9 mouse cellular contexts compared by ENCODE assay signal in genomic region chr9:61309768-61310493, GRCm38 (mm10).
DNase-seq lines count a peak whose midpoint lies in the region; ATAC-seq lines count a peak whose summit lies in the region.
"Had no signal": no experiment of that assay in that cellular context is flagged by ENCODE, and none has a peak within 500 bp of the region (broad histone marks: within the 10 kb centered on the region; RNA-seq: fewer than 3 reads in every experiment).

No protein-coding gene starts in this region.

- H3K27ac ChIP-seq in hindbrain, embryonic 10.5 days: no peak overlapping the region
- H3K27ac ChIP-seq: heart, embryonic 13.5 days; liver, embryonic 13.5 days had no signal

- 86% methylated on average over 8 of the region's 8 CpGs for WGBS in hindbrain, embryonic 10.5 days

- H3K4me1 ChIP-seq in hindbrain, embryonic 10.5 days (replicated peaks): peaks cover 47% of the 10 kb centered on the region

- no peak for ATAC-seq in activated CD4-positive, CD25-positive, alpha-beta regulatory T cell, adult 4 months

- no peak overlapping the region for H3K4me3 ChIP-seq in hindbrain, embryonic 10.5 days
- H3K4me3 ChIP-seq: heart, embryonic 13.5 days; liver, embryonic 13.5 days had no signal

- no peaks in the 10 kb centered on the region for H3K36me3 ChIP-seq in hindbrain, embryonic 10.5 days
- H3K36me3 ChIP-seq: heart, embryonic 13.5 days; liver, embryonic 13.5 days had no signal

- H3K9me3 ChIP-seq in hindbrain, embryonic 10.5 days: no peaks in the 10 kb centered on the region
- H3K9me3 ChIP-seq: heart, embryonic 13.5 days; liver, embryonic 13.5 days had no signal

- DNase-seq in layer of hippocampus, adult 9-11 months: peak; percentile 30
- no peak for DNase-seq in layer of hippocampus, adult 11-12 months (ENCODE audit: low spot score)
- DNase-seq in MEL-GATA-1-ER (ENCODE audit: extremely low read depth, low read depth): peak; percentile 56
- DNase-seq in adrenal gland, postnatal 25 days: peak; percentile 45
- peak; percentile 30 for DNase-seq in lung, postnatal 10 days
- no peak for DNase-seq in hindbrain, embryonic 10.5 days (ENCODE audit: low spot score)

- peaks cover 69% of the 10 kb centered on the region for H3K27me3 ChIP-seq in hindbrain, embryonic 10.5 days (ENCODE audit: insufficient read depth, poor library complexity, severe bottlenecking)

Comparison
In these comparisons a context has a peak if more than half of its experiments do, and no peak if none do; other contexts are left out.
1. DNase-seq: peak in layer of hippocampus, adult 9-11 months (single experiment), MEL-GATA-1-ER (single experiment), adrenal gland, postnatal 25 days (single experiment) and lung, postnatal 10 days (single experiment); none in layer of hippocampus, adult 11-12 months (single experiment) and hindbrain, embryonic 10.5 days (single experiment).